Mouse (Mus musculus) B cell, adult 2 months (primary cell): ENCODE measurements around the gene Ncoa7.
"Not testable (repeated sequence)": the region's sequence is repeated elsewhere in the genome, so short reads cannot be mapped to it uniquely, and the experiment has no call there.

Source experiments
- DNase-seq, 2 experiments: peaks; one replicate each; pipeline ENCODE4 v3.0.0; 2022

The Ncoa7 gene

GRCm38 (mm10) chr10:30660564-30661328 is 142.4 kb downstream of the Ncoa7 start:
- no peak for DNase-seq

- peak in 1 of 2 experiments; percentile 5 for DNase-seq
Observed at GRCm38 (mm10) chr10:30655655-30656054, 147.5 kb downstream of the Ncoa7 start.

- no peak for DNase-seq
Observed at GRCm38 (mm10) chr10:30647681-30648080, 155.4 kb downstream of the Ncoa7 start.

- DNase-seq, result no peak
Observed at GRCm38 (mm10) chr10:30638216-30638615, 164.9 kb downstream of the Ncoa7 start.

GRCm38 (mm10) chr10:30636474-30637154 is 166.5 kb downstream of the Ncoa7 start:
- DNase-seq, result not testable (repeated sequence)

- no peak for DNase-seq
Observed at GRCm38 (mm10) chr10:30632718-30633117, 170.4 kb downstream of the Ncoa7 start.

- no peak for DNase-seq
Observed at GRCm38 (mm10) chr10:30629977-30630376, 173.1 kb downstream of the Ncoa7 start.

GRCm38 (mm10) chr10:30629513-30629912 is 173.6 kb downstream of the Ncoa7 start, which contains the start of gene Hint3:
TSS of gene Hint3 (minus strand) at chr10:30629632.
- DNase-seq, result no peak

GRCm38 (mm10) chr10:30628444-30628843 is 174.7 kb downstream of the Ncoa7 start:
- DNase-seq, result not testable (repeated sequence)

- peak in 1 of 2 experiments; percentile 15 for DNase-seq
Observed at GRCm38 (mm10) chr10:30627548-30627947, 175.6 kb downstream of the Ncoa7 start.

- DNase-seq, result no peak
Observed at GRCm38 (mm10) chr10:30624161-30625019, 178.7 kb downstream of the Ncoa7 start.

- no peak for DNase-seq
Observed at GRCm38 (mm10) chr10:30622928-30623327, 180.2 kb downstream of the Ncoa7 start.

GRCm38 (mm10) chr10:30618918-30619210 is 184.3 kb downstream of the Ncoa7 start:
- no peak for DNase-seq

GRCm38 (mm10) chr10:30618091-30618917 is 184.8 kb downstream of the Ncoa7 start:
- DNase-seq, result peak; percentile 98

GRCm38 (mm10) chr10:30613039-30613438 is 190.1 kb downstream of the Ncoa7 start:
- no peak for DNase-seq

- DNase-seq, result no peak
Observed at GRCm38 (mm10) chr10:30609614-30610013, 193.5 kb downstream of the Ncoa7 start.

- DNase-seq, result no peak
Observed at GRCm38 (mm10) chr10:30608109-30608508, 195.0 kb downstream of the Ncoa7 start.

- DNase-seq, result peak; percentile 71 to 75
Observed at GRCm38 (mm10) chr10:30600542-30600966, 202.6 kb downstream of the Ncoa7 start, which contains the start of gene Trmt11. TSS of gene Trmt11 (minus strand) at chr10:30600749.

- DNase-seq, result peak; percentile 39 to 51
Observed at GRCm38 (mm10) chr10:30600094-30600534, 203.0 kb downstream of the Ncoa7 start.

- no peak for DNase-seq
Observed at GRCm38 (mm10) chr10:30587037-30587436, 216.1 kb downstream of the Ncoa7 start.

- no peak for DNase-seq
Observed at GRCm38 (mm10) chr10:30585691-30586090, 217.4 kb downstream of the Ncoa7 start.
